Mouse (Mus musculus): Measurements from ENCODE around the gene Ndufa4l2. TPM values are rescaled to one million over a fixed set of nuclear protein-coding genes. Genes with fewer than 3 reads are reported as not detected.

The Ndufa4l2 gene
- polyA plus RNA-seq, 1 experiment from 2014 or later, result 24.4 TPM

- peak within 1 kb of the TSS; percentile 68 for H3K4me3 ChIP-seq
- WGBS, result under 1% methylated on average over 59 of the region's 78 CpGs
- H3K27me3 ChIP-seq, result peaks cover 9% of the 10 kb centered on the region; the same call in 1 of the 2 replicates
- peaks cover 6% of the 10 kb centered on the region for H3K36me3 ChIP-seq
- no peaks in the 10 kb centered on the region for H3K9me3 ChIP-seq
- peaks cover 74% of the 10 kb centered on the region for H3K4me1 ChIP-seq (replicated peaks)
- peak within 1 kb of the TSS; percentile 82 for H3K27ac ChIP-seq (replicated peaks)
- ATAC-seq (ENCODE audit: low FRiP score, low read depth), result no peak
- H3K9ac ChIP-seq, result peak within 1 kb of the TSS; percentile 78
- H3K4me2 ChIP-seq, result peak within 1 kb of the TSS; percentile 95
Measured at GRCm38 (mm10) chr10:127534036-127534928, 19.5 kb downstream of the Ndufa4l2 start, which contains the start of gene Nxph4. TSS of gene Nxph4 (minus strand) at chr10:127534559.

GRCm38 (mm10) chr10:127534929-127535384, 20.2 kb downstream of the Ndufa4l2 start:
- peak overlapping the region; percentile 78 for H3K9ac ChIP-seq
- peak overlapping the region; percentile 95 for H3K4me2 ChIP-seq
- H3K36me3 ChIP-seq, result peaks cover 13% of the 10 kb centered on the region
- peaks cover 68% of the 10 kb centered on the region for H3K4me1 ChIP-seq (replicated peaks)
- H3K27me3 ChIP-seq, result peaks cover 8% of the 10 kb centered on the region; the same call in 1 of the 2 replicates
- H3K4me3 ChIP-seq, result peak overlapping the region; percentile 68
- H3K27ac ChIP-seq (replicated peaks), result peak overlapping the region; percentile 82
- ATAC-seq (ENCODE audit: low FRiP score, low read depth), result peak; percentile 14; the same call in 1 of the 2 replicates
- H3K9me3 ChIP-seq, result no peaks in the 10 kb centered on the region
- under 1% methylated on average over 28 of the region's 30 CpGs for WGBS

GRCm38 (mm10) chr10:127536586-127537314, 22.0 kb downstream of the Ndufa4l2 start:
- ATAC-seq (ENCODE audit: low FRiP score, low read depth), result 0 out of 2 replicates have a peak, but pooled peaks have one; percentile 19

GRCm38 (mm10) chr10:127537854-127538583, 23.3 kb downstream of the Ndufa4l2 start:
- Histone ChIP-seq H3K36me3 (peaks cover 35% of the 10 kb centered on the region), H3K9ac (no peak overlapping the region), H3K4me2 (no peak overlapping the region), H3K9me3 (no peaks in the 10 kb centered on the region), H3K27ac (replicated peaks) (peak overlapping the region; percentile 69), H3K27me3 (no peaks in the 10 kb centered on the region), H3K4me3 (no peak overlapping the region), H3K4me1 (replicated peaks) (peaks cover 48% of the 10 kb centered on the region)
- WGBS, result 24% methylated on average over 7 of the region's 7 CpGs
- peak; percentile 27; the same call in 1 of the 2 replicates for ATAC-seq (ENCODE audit: low FRiP score, low read depth)

More at GRCm38 (mm10) chr10:127536586-127537314, 22.0 kb downstream of the Ndufa4l2 start:
- Histone ChIP-seq H3K4me3 (no peak overlapping the region), H3K9me3 (no peaks in the 10 kb centered on the region), H3K27me3 (no peaks in the 10 kb centered on the region), H3K4me2 (peak overlapping the region; percentile 28), H3K9ac (no peak overlapping the region), H3K27ac (replicated peaks) (peak overlapping the region; percentile 82), H3K36me3 (peaks cover 24% of the 10 kb centered on the region), H3K4me1 (replicated peaks) (peaks cover 51% of the 10 kb centered on the region)
- WGBS, result 6% methylated on average over 8 of the region's 8 CpGs

- H3K9ac ChIP-seq, result no peak overlapping the region
- H3K4me3 ChIP-seq, result no peak overlapping the region
- H3K27ac ChIP-seq (replicated peaks), result no peak overlapping the region
- no peaks in the 10 kb centered on the region for H3K27me3 ChIP-seq
- H3K4me2 ChIP-seq, result no peak overlapping the region
- WGBS, result 96% methylated on average over 8 of the region's 8 CpGs
- no peaks in the 10 kb centered on the region for H3K9me3 ChIP-seq
- ATAC-seq (ENCODE audit: low FRiP score, low read depth), result no peak
- H3K36me3 ChIP-seq, result peaks cover 68% of the 10 kb centered on the region
- H3K4me1 ChIP-seq (replicated peaks), result peaks cover 20% of the 10 kb centered on the region
Measured at GRCm38 (mm10) chr10:127541510-127541909, 26.7 kb downstream of the Ndufa4l2 start.

- 53% methylated on average over 13 of the region's 13 CpGs for WGBS
- H3K9me3 ChIP-seq, result no peaks in the 10 kb centered on the region
- peak overlapping the region; percentile 62 for H3K27ac ChIP-seq (replicated peaks)
- peaks cover 73% of the 10 kb centered on the region for H3K36me3 ChIP-seq
- no peak overlapping the region for H3K4me2 ChIP-seq
- no peak overlapping the region for H3K9ac ChIP-seq
- H3K4me1 ChIP-seq (replicated peaks), result peaks cover 14% of the 10 kb centered on the region
- no peaks in the 10 kb centered on the region for H3K27me3 ChIP-seq
- no peak overlapping the region for H3K4me3 ChIP-seq
- ATAC-seq (ENCODE audit: low FRiP score, low read depth), result no peak
Measured at GRCm38 (mm10) chr10:127542084-127542483, 27.3 kb downstream of the Ndufa4l2 start.

- Histone ChIP-seq H3K27ac (replicated peaks) (peak overlapping the region; percentile 62; the same call in 1 of the 2 replicates), H3K4me2 (no peak overlapping the region), H3K9ac (no peak overlapping the region), H3K4me1 (replicated peaks) (peaks cover 10% of the 10 kb centered on the region), H3K9me3 (no peaks in the 10 kb centered on the region), H3K27me3 (no peaks in the 10 kb centered on the region), H3K4me3 (no peak overlapping the region), H3K36me3 (peaks cover 80% of the 10 kb centered on the region)
- ATAC-seq (ENCODE audit: low FRiP score, low read depth), result no peak
- 30% methylated on average over 6 of the region's 6 CpGs for WGBS
Measured at GRCm38 (mm10) chr10:127542720-127543119, 28.0 kb downstream of the Ndufa4l2 start.

GRCm38 (mm10) chr10:127543916-127544315, 29.1 kb downstream of the Ndufa4l2 start:
- no peak for ATAC-seq (ENCODE audit: low FRiP score, low read depth)
- H3K4me1 ChIP-seq (replicated peaks), result peaks cover 8% of the 10 kb centered on the region
- H3K4me2 ChIP-seq, result no peak overlapping the region
- no peak overlapping the region for H3K9ac ChIP-seq
- no peaks in the 10 kb centered on the region for H3K27me3 ChIP-seq
- no peak overlapping the region for H3K4me3 ChIP-seq
- 70% methylated on average over 3 of the region's 3 CpGs for WGBS
- H3K9me3 ChIP-seq, result no peaks in the 10 kb centered on the region
- H3K36me3 ChIP-seq, result peaks cover 87% of the 10 kb centered on the region
- no peak overlapping the region for H3K27ac ChIP-seq (replicated peaks)

GRCm38 (mm10) chr10:127544375-127544774, 29.6 kb downstream of the Ndufa4l2 start:
- no peaks in the 10 kb centered on the region for H3K9me3 ChIP-seq
- H3K36me3 ChIP-seq, result peaks cover 83% of the 10 kb centered on the region
- H3K4me3 ChIP-seq, result no peak overlapping the region
- peaks cover 8% of the 10 kb centered on the region for H3K4me1 ChIP-seq (replicated peaks)
- H3K9ac ChIP-seq, result no peak overlapping the region
- 94% methylated on average over 20 of the region's 20 CpGs for WGBS
- no peaks in the 10 kb centered on the region for H3K27me3 ChIP-seq
- no peak for ATAC-seq (ENCODE audit: low FRiP score, low read depth)
- H3K4me2 ChIP-seq, result no peak overlapping the region
- no peak overlapping the region for H3K27ac ChIP-seq (replicated peaks)

- H3K4me3 ChIP-seq, result no peak overlapping the region
- H3K4me1 ChIP-seq (replicated peaks), result peaks cover 8% of the 10 kb centered on the region
- WGBS, result 92% methylated on average over 7 of the region's 7 CpGs
- H3K9ac ChIP-seq, result no peak overlapping the region
- H3K9me3 ChIP-seq, result no peaks in the 10 kb centered on the region
- H3K27me3 ChIP-seq, result no peaks in the 10 kb centered on the region
- no peak overlapping the region for H3K27ac ChIP-seq (replicated peaks)
- H3K36me3 ChIP-seq, result peaks cover 84% of the 10 kb centered on the region
- no peak for ATAC-seq (ENCODE audit: low FRiP score, low read depth)
- no peak overlapping the region for H3K4me2 ChIP-seq
Measured at GRCm38 (mm10) chr10:127546505-127546904, 31.7 kb downstream of the Ndufa4l2 start.

- WGBS, result 90% methylated on average over 15 of the region's 15 CpGs
Measured at GRCm38 (mm10) chr10:127548236-127548635, 33.5 kb downstream of the Ndufa4l2 start.

More at GRCm38 (mm10) chr10:127548236-127548635, 33.5 kb downstream of the Ndufa4l2 start:
- H3K4me1 ChIP-seq (replicated peaks), result no peaks in the 10 kb centered on the region
- no peak overlapping the region for H3K27ac ChIP-seq (replicated peaks)
- H3K9me3 ChIP-seq, result no peaks in the 10 kb centered on the region
- H3K4me2 ChIP-seq, result no peak overlapping the region
- peaks cover 89% of the 10 kb centered on the region for H3K36me3 ChIP-seq
- no peak for ATAC-seq (ENCODE audit: low FRiP score, low read depth)
- H3K27me3 ChIP-seq, result no peaks in the 10 kb centered on the region
- H3K4me3 ChIP-seq, result no peak overlapping the region
- H3K9ac ChIP-seq, result no peak overlapping the region
